Mouse (Mus musculus): ENCODE results near the gene Il1f8. TPM values are rescaled to one million over a fixed set of nuclear protein-coding genes. Genes with fewer than 3 reads are reported as not detected.
A peak's percentile ranks its signal among the peaks of the same experiment; 100 is the strongest.
"Not testable (repeated sequence)": the region's sequence is repeated elsewhere in the genome, so short reads cannot be mapped to it uniquely, and the experiment has no call there.

Gene Il1f8
- polyA plus RNA-seq (2015; fragmentation: Nextera tagmentation; extraction: Ambion mirVana): 1.4 and 1.8 TPM in 2 replicates

DNA sequence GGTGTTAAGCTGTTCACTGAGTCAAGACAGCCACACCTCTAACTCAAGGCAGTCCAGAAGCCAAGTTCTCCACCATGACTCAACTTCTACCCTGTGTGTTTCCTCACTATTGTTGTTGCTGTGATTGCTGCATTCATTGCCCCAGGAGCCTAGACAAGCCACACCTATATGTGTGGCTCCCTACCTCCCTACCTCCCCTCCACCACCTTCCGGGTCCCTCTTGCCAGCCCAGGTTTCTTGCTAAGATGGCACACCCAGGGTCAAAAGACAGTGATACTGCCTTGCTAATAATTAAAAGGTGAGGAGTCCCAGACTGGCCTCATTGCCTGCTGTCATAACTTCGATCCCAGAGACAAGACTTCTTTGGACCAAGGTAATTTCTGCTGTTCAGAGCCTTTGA lies at the start of gene Il1f8:
Il1f8 (plus strand) TSS at position 301 of the 400 bp plus-strand sequence.
- Histone ChIP-seq H3K27me3 (no peaks in the 10 kb centered on the region), H3K4me3 (replicated peaks) (no peak within 1 kb of the TSS), H3K9ac (no peak within 1 kb of the TSS), H3K9me3 (replicated peaks) (no peaks in the 10 kb centered on the region), H3K4me2 (replicated peaks) (no peak within 1 kb of the TSS), H3K4me1 (no peaks in the 10 kb centered on the region), H3K27ac (replicated peaks) (no peak within 1 kb of the TSS), H3K36me3 (no peaks in the 10 kb centered on the region)
- 80% methylated on average over 2 of the region's 2 CpGs for WGBS
- ATAC-seq (ENCODE audit: insufficient number of reproducible peaks, low FRiP score, low TSS enrichment, low read depth): no peak

DNA sequence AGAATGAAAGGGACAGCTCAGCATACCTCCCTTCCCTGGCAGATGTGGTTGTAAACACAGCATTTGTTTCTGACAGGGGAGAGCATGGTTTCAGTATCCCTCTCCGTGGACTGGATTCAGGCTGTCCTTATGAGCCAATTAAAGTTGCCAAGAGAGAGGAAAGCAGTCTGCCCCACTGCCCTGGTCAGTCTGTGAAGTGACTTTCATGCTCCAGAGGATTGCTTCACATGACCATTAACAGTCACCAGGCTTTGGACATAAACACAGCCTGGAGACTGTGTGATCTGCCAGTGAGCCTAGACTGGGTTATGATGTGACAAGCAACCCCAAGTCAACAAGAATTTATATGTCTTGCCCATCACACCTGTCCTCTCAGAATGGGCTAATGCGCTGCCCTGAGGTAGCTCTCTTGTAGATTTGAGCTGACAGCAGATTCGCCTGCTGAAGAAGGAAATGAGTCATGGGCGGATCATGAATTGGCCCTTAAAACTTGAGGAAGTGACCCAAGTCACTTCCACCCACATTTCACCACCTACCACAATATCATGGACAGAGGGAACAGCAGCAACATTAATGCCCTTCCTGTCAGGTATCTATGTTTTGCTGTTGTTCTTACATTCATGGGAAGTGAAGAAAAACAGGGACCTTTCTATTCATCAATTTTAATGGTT lies 49.2 kb upstream of the Il1f8 start:
- 72% methylated on average over 4 of the region's 4 CpGs for WGBS
- H3K27me3 ChIP-seq: no peaks in the 10 kb centered on the region
- H3K4me2 ChIP-seq (replicated peaks): no peak overlapping the region
- H3K9me3 ChIP-seq (replicated peaks): no peaks in the 10 kb centered on the region
- no peak overlapping the region for H3K27ac ChIP-seq (replicated peaks)
- H3K9ac ChIP-seq: no peak overlapping the region
- H3K4me1 ChIP-seq: no peaks in the 10 kb centered on the region
- no peaks in the 10 kb centered on the region for H3K36me3 ChIP-seq
- H3K4me3 ChIP-seq (replicated peaks): no peak overlapping the region
- ATAC-seq (ENCODE audit: insufficient number of reproducible peaks, low FRiP score, low TSS enrichment, low read depth): no peak

DNA sequence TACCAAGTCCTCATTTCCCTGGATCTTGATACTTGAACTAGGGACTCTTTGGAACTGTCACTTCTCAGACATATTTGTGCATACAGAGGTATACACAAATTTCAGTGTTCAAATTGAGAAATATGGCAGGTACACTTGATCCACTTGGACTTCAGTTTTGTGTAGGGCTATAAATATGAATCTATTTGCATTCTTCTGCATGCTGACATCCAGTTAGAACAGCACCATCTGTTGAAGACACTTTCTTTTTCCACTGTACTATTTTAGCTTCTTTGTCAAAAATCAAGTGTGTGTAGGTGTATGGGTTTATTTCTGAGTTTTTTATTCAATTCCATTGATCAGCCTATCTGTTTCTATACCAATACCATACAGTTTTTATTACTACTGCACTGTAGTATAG lies 43.9 kb upstream of the Il1f8 start:
- Histone ChIP-seq H3K36me3 (no peaks in the 10 kb centered on the region), H3K9ac (no peak overlapping the region), H3K4me3 (replicated peaks) (no peak overlapping the region), H3K4me1 (no peaks in the 10 kb centered on the region), H3K27ac (replicated peaks) (no peak overlapping the region), H3K4me2 (replicated peaks) (no peak overlapping the region), H3K27me3 (no peaks in the 10 kb centered on the region), H3K9me3 (replicated peaks) (no peaks in the 10 kb centered on the region)
- no peak for ATAC-seq (ENCODE audit: insufficient number of reproducible peaks, low FRiP score, low TSS enrichment, low read depth)

DNA sequence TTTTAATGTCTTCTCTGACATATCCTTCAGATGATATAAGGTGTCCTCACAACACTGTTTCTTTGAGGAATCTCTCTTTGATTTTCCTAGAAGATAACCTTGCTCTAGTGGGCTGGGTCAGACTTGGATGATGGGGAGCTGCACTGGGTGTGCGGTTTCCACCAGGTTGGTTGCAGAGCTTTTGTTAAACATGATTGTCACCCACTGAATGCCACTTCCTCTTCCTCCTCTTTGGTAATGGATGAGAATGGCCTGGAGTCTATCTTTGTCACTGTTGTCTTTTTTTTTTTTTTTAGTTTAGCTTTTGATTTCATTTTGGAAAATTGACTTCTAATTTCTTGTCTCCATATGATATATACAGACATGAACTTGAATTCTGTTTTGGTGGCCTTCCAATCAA lies 18.6 kb upstream of the Il1f8 start:
- no peak for ATAC-seq (ENCODE audit: insufficient number of reproducible peaks, low FRiP score, low TSS enrichment, low read depth)
- H3K36me3 ChIP-seq: no peaks in the 10 kb centered on the region
- no peak overlapping the region for H3K27ac ChIP-seq (replicated peaks)
- H3K4me1 ChIP-seq: no peaks in the 10 kb centered on the region
- WGBS: 79% methylated on average over 1 of the region's 1 CpGs
- H3K9ac ChIP-seq: no peak overlapping the region
- no peak overlapping the region for H3K4me3 ChIP-seq (replicated peaks)
- H3K4me2 ChIP-seq (replicated peaks): no peak overlapping the region
- H3K9me3 ChIP-seq (replicated peaks): no peaks in the 10 kb centered on the region
- no peaks in the 10 kb centered on the region for H3K27me3 ChIP-seq

DNA sequence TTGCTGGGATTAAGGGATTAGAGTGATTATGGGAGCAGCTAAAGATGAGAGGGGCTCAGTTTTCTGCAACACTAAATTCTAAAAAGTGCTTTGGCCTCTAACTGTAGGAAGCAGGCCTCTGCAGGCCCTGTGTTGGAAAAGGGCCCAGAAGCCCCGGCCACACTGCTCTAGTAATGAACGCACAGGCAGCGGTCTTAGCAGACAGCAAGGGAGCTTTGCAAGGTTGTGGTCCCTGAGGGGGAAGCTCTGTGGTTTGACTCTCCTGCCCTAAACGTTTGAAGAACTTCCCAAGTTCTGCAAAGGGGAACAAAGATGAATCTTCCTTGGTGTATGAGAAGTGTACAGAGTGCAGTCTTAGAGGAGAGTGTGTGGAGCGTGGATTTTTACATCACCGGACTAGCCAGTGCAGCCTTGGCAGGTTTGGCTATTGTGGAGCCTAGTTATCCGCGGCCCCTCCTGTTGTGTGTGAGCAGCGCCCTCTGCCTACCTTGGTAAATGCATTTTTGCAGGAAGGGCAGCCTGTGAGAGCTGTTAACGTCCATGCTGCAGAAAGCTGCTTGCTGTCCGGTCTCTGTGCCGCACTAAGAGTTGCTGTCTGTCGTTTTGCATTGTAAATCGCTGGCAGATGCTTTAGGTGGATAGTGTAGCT lies 28.8 kb downstream of the Il1f8 start:
- WGBS: 7% methylated on average over 14 of the region's 14 CpGs
- not testable (repeated sequence) for H3K9ac ChIP-seq; H3K27ac ChIP-seq (replicated peaks); H3K4me3 ChIP-seq (replicated peaks); H3K4me1 ChIP-seq; H3K36me3 ChIP-seq; H3K27me3 ChIP-seq; H3K9me3 ChIP-seq (replicated peaks)
- ATAC-seq (ENCODE audit: insufficient number of reproducible peaks, low FRiP score, low TSS enrichment, low read depth): 0 out of 2 replicates have a peak, but pooled peaks have one; percentile 7
- H3K4me2 ChIP-seq (replicated peaks): peak overlapping the region; percentile 31

DNA sequence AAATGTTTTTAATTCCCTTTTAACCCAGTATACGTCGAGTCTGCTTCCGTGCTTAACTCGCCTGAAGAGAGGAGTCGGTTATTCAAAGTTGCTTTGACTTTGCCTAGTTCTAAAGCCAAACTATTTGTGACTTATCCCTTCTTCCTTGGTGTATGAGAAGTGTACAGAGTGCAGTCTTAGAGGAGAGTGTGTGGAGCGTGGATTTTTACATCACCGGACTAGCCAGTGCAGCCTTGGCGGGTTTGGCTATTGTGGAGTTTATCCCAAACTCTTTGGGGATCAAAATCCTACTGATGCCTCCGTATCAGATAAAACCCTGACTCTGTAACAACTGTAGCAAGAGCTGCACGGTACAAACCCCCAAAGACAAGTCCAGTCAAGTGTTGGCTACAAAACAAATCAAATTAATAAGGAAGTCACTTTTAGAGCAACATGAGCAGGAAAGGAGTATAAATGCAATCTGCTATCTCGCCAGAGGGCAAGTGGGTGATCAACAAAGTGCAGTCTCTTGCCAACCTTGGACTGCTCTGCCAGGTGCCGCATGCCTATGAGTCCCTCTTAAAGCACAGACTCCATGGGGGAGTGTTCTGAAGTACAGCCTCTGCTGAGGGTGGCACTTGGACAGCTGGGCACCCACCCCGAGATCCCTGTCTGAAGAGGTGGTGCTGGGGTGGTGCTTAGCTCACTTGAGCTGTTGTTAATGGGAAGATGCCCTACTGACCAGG lies 29.6 kb downstream of the Il1f8 start:
- H3K36me3 ChIP-seq; H3K9ac ChIP-seq; ATAC-seq (ENCODE audit: insufficient number of reproducible peaks, low FRiP score, low TSS enrichment, low read depth); H3K27ac ChIP-seq (replicated peaks); H3K4me1 ChIP-seq; H3K9me3 ChIP-seq (replicated peaks); H3K27me3 ChIP-seq; H3K4me3 ChIP-seq (replicated peaks): not testable (repeated sequence)
- peak overlapping the region; percentile 31 for H3K4me2 ChIP-seq (replicated peaks)
- WGBS: 42% methylated on average over 13 of the region's 13 CpGs

DNA sequence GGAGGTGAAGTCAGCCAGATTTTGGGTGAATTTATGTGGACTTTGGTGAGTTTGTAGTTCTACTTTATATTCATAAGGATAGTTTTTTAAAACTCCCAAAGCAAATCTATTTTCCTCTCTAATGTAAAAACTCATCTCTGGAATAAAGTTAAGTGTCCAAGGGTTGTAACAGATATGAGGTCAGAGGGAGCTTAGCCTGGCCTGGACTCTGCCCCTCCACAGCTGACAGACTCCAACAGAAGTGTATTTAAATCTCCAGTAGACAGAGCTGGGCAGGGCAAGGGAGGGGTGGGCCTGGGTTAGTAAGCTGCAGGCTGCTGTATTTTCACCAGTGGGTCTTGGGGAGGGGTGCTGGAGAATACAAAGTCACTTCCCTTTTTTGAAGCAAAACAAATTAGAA lies 31.1 kb downstream of the Il1f8 start:
- not testable (repeated sequence) for ATAC-seq (ENCODE audit: insufficient number of reproducible peaks, low FRiP score, low TSS enrichment, low read depth)

DNA sequence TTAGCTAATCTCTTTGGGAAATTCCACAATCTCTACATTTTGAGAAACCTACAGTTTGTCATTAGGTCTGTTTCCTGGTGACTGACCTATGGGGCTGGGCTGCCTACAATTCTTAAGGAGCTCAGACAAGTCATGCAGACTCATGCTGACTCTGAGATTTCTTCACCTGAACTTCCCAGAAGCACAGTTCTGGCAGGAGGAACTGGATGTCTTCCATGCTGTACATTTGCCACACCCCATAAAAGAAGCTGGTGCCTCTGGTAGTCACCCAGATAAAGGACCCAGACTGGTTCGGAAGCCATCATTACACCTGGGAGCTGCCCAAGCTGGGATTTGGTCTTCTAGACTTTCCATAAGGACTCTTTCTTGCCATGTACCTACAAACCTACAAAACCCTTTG lies 33.2 kb downstream of the Il1f8 start, which contains the start of gene Il1f9:
Il1f9 (plus strand) TSS at position 301 of the 400 bp plus-strand sequence.
- H3K4me3 ChIP-seq (replicated peaks): no peak within 1 kb of the TSS
- no peak within 1 kb of the TSS for H3K9ac ChIP-seq
- no peaks in the 10 kb centered on the region for H3K9me3 ChIP-seq (replicated peaks)
- WGBS: 89% methylated on average over 1 of the region's 1 CpGs
- H3K27ac ChIP-seq (replicated peaks): no peak within 1 kb of the TSS
- H3K27me3 ChIP-seq: no peaks in the 10 kb centered on the region
- no peaks in the 10 kb centered on the region for H3K4me1 ChIP-seq
- no peak for ATAC-seq (ENCODE audit: insufficient number of reproducible peaks, low FRiP score, low TSS enrichment, low read depth)
- no peaks in the 10 kb centered on the region for H3K36me3 ChIP-seq
- H3K4me2 ChIP-seq (replicated peaks): no peak within 1 kb of the TSS

More for the DNA sequence above, 31.1 kb downstream of the Il1f8 start:
- H3K9me3 ChIP-seq (replicated peaks); H3K27me3 ChIP-seq; H3K36me3 ChIP-seq; H3K4me1 ChIP-seq; H3K4me3 ChIP-seq (replicated peaks); H3K27ac ChIP-seq (replicated peaks); H3K9ac ChIP-seq; H3K4me2 ChIP-seq (replicated peaks): not testable (repeated sequence)

DNA sequence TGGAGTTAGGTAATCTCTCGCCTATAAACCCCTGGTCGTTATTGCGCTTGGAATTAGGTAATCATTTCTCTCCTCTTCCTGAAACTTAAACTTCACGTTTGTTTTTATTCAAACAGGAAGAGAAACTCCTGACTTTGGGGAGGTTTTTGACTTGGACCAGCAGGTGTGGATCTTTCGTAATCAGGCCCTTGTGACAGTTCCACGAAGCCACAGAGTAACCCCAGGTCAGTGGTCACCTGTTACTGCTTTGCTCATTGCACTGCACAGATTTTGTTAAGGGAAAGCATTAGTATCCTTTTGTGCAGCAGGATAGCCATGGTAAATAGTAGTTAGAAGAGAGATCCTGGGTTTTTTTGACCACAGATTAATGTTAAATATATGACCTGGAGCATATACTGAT lies 34.6 kb downstream of the Il1f8 start:
- Histone ChIP-seq H3K36me3 (no peaks in the 10 kb centered on the region), H3K9ac (no peak overlapping the region), H3K27me3 (no peaks in the 10 kb centered on the region), H3K4me3 (replicated peaks) (no peak overlapping the region), H3K9me3 (replicated peaks) (no peaks in the 10 kb centered on the region), H3K4me2 (replicated peaks) (no peak overlapping the region), H3K4me1 (no peaks in the 10 kb centered on the region), H3K27ac (replicated peaks) (no peak overlapping the region)
- WGBS: 64% methylated on average over 6 of the region's 6 CpGs
- ATAC-seq (ENCODE audit: insufficient number of reproducible peaks, low FRiP score, low TSS enrichment, low read depth): no peak

DNA sequence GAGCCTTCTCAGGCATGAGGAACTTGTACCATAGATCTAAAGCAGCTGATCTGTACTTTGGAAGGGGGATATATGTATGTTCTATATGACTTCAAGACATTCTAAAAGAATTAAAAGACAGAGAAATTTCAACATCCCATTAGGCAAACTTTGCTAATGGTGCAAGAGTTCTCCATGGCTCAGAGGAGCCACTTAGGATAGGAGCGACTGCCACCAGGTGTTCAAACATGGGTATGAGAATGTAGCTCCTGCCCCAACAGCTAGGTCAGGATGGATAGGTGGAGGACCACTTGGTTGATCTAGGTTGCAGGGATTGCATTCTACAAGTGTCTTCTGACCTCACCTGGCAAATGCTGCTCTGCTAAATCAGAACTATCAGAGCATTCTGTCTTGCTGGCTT lies 35.2 kb downstream of the Il1f8 start:
- no peaks in the 10 kb centered on the region for H3K36me3 ChIP-seq
- H3K4me3 ChIP-seq (replicated peaks): no peak overlapping the region
- H3K9me3 ChIP-seq (replicated peaks): no peaks in the 10 kb centered on the region
- H3K27ac ChIP-seq (replicated peaks): no peak overlapping the region
- no peak overlapping the region for H3K9ac ChIP-seq
- H3K27me3 ChIP-seq: no peaks in the 10 kb centered on the region
- no peak overlapping the region for H3K4me2 ChIP-seq (replicated peaks)
- ATAC-seq (ENCODE audit: insufficient number of reproducible peaks, low FRiP score, low TSS enrichment, low read depth): no peak
- H3K4me1 ChIP-seq: no peaks in the 10 kb centered on the region
- WGBS: 68% methylated on average over 1 of the region's 1 CpGs

All from embryonic facial prominence, embryonic 15.5 days (tissue).